9 mouse cellular contexts compared by ENCODE assay signal in the genomic region with DNA sequence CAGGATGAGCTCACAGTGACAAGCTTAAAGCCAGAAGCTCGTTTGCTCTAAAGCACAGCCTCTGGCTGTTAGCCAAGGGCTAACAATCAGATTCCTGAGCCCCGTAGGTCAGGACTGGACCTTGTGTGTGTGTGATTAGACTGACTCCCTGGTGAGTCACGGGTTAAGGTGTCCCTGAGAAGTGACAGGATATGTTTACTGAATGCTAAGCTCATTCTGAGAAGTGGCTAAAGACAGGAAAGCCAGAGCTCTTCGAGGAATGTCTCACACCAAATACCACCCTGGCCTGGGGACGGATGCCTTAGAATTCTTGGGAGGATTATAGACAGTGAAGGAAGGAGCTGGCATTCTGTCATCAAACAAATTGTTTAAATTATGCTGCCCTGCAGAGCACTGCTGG. TPM values are rescaled to one million over a fixed set of nuclear protein-coding genes. Genes with fewer than 3 reads are reported as not detected.
DNase-seq lines count a peak whose midpoint lies in the region; ATAC-seq and TF ChIP-seq lines count a peak whose summit lies in the region.
"Had no signal": no experiment of that assay in that cellular context is flagged by ENCODE, and none has a peak within 500 bp of the region (broad histone marks: within the 10 kb centered on the region; RNA-seq: fewer than 3 reads in every experiment).

No protein-coding gene starts in this region.

- H3K4me1 ChIP-seq in heart, embryonic 15.5 days (replicated peaks) = peaks cover 41% of the 10 kb centered on the region
- peaks cover 2% of the 10 kb centered on the region; the same call in 1 of the 2 replicates for H3K4me1 ChIP-seq in brown adipose tissue, adult 24 weeks (ENCODE audit: control insufficient read depth, insufficient read depth, insufficient read length, low read length)
- peaks cover 10% of the 10 kb centered on the region; the same call in 1 of the 2 replicates for H3K4me1 ChIP-seq in intestine, postnatal 0 days (replicated peaks; ENCODE audit: control insufficient read depth, insufficient read depth, low read length)
- no peaks in the 10 kb centered on the region for H3K4me1 ChIP-seq in midbrain, postnatal 0 days (ENCODE audit: insufficient read depth, low read length)

- no peak for TF ChIP-seq CTCF in intestine, postnatal 0 days (IDR thresholded peaks at IDR 0.05; ENCODE audit: low read depth)
- no peak for TF ChIP-seq CTCF in midbrain, postnatal 0 days (IDR thresholded peaks at IDR 0.05)

- H3K9me3 ChIP-seq in heart, embryonic 15.5 days (replicated peaks) = no peaks in the 10 kb centered on the region
- no peaks in the 10 kb centered on the region for H3K9me3 ChIP-seq in intestine, postnatal 0 days (ENCODE audit: control insufficient read depth)
- H3K9me3 ChIP-seq in midbrain, postnatal 0 days (ENCODE audit: low read length) = no peaks in the 10 kb centered on the region

- intact Hi-C loops in heart, postnatal 36 days (cut with DNase I) = no loop called here

- WGBS in heart, embryonic 15.5 days = 3% methylated on average over 5 of the region's 5 CpGs
- WGBS in intestine, postnatal 0 days = 5% methylated on average over 5 of the region's 5 CpGs
- WGBS in midbrain, postnatal 0 days = 2% methylated on average over 5 of the region's 5 CpGs

- peak overlapping the region; percentile 10; the same call in 1 of the 2 replicates for H3K9ac ChIP-seq in heart, embryonic 15.5 days
- H3K9ac ChIP-seq in intestine, postnatal 0 days (ENCODE audit: low read depth, low read length) = peak overlapping the region; percentile 41
- peak overlapping the region; percentile 34; the same call in 1 of the 2 replicates for H3K9ac ChIP-seq in midbrain, postnatal 0 days (replicated peaks; ENCODE audit: low read length, poor library complexity, severe bottlenecking)

- no peaks in the 10 kb centered on the region for H3K27me3 ChIP-seq in heart, embryonic 15.5 days
- H3K27me3 ChIP-seq in intestine, postnatal 0 days (replicated peaks; ENCODE audit: control insufficient read depth, insufficient read depth, low read length) = no peaks in the 10 kb centered on the region
- no peaks in the 10 kb centered on the region for H3K27me3 ChIP-seq in midbrain, postnatal 0 days (ENCODE audit: insufficient read depth, low read length)

- H3K4me3 ChIP-seq in heart, embryonic 15.5 days = no peak overlapping the region
- no peak overlapping the region for H3K4me3 ChIP-seq in brown adipose tissue, adult 24 weeks (ENCODE audit: insufficient read depth, low read depth, low read length)
- no peak overlapping the region for H3K4me3 ChIP-seq in intestine, postnatal 0 days (ENCODE audit: low read depth, low read length)
- H3K4me3 ChIP-seq in midbrain, postnatal 0 days (ENCODE audit: low read depth, low read length) = no peak overlapping the region

- peak overlapping the region; percentile 17; the same call in 1 of the 2 replicates for H3K4me2 ChIP-seq in heart, embryonic 15.5 days
- H3K4me2 ChIP-seq in intestine, postnatal 0 days (replicated peaks; ENCODE audit: low read depth) = peak overlapping the region; percentile 30
- H3K4me2 ChIP-seq in midbrain, postnatal 0 days (ENCODE audit: low read depth, low read length, poor library complexity, severe bottlenecking) = no peak overlapping the region

- ATAC-seq in heart, embryonic 15.5 days (replicated peaks; ENCODE audit: insufficient number of reproducible peaks, insufficient read depth, low FRiP score, low read depth) = peak; percentile 13; the same call in 1 of the 2 replicates
- peak; percentile 32; the same call in 1 of the 2 replicates for ATAC-seq in intestine, postnatal 0 days
- ATAC-seq in midbrain, postnatal 0 days (ENCODE audit: low FRiP score) = no peak

- H3K36me3 ChIP-seq in heart, embryonic 15.5 days = peaks cover 53% of the 10 kb centered on the region
- peaks cover 56% of the 10 kb centered on the region for H3K36me3 ChIP-seq in intestine, postnatal 0 days (ENCODE audit: control insufficient read depth, insufficient read depth)
- peaks cover 26% of the 10 kb centered on the region for H3K36me3 ChIP-seq in midbrain, postnatal 0 days (ENCODE audit: insufficient read depth, low read length)

- DNase-seq in heart, postnatal 36 days = no peak
- no peak for DNase-seq in midbrain, postnatal 0 days (ENCODE audit: low spot score)
- DNase-seq in left cerebral cortex, adult 9 months (ENCODE audit: low spot score in 2 of 2) = no peak
- DNase-seq in testis, postnatal 14 days (ENCODE audit: low spot score) = no peak
- DNase-seq in cerebellum, adult 18-20 months = no peak
- DNase-seq: gastrocnemius, postnatal 25 days had no signal

- peak overlapping the region; percentile 83 for H3K27ac ChIP-seq in heart, embryonic 15.5 days
- peak overlapping the region; percentile 31; the same call in 1 of the 2 replicates for H3K27ac ChIP-seq in brown adipose tissue, adult 24 weeks (replicated peaks; ENCODE audit: low read depth, low read length)
- H3K27ac ChIP-seq in intestine, postnatal 0 days (ENCODE audit: low read depth, low read length) = peak overlapping the region; percentile 69
- peak overlapping the region; percentile 2 for H3K27ac ChIP-seq in midbrain, postnatal 0 days (ENCODE audit: low read depth, low read length)

RNA-seq across cellular contexts. Expression of a gene that starts 7.5 kb away (rescaled TPM):
- polyA plus RNA-seq in heart, embryonic 15.5 days (2015; fragmentation: Nextera tagmentation; extraction: Ambion mirVana) = 534 and 573 TPM in 2 replicates
- 100 to 1,000 TPM; 494 to 516 TPM for total RNA-seq in heart, postnatal 36 days (2021)
- 404 and 482 TPM in 2 replicates for polyA plus RNA-seq in brown adipose tissue, adult 24 weeks (2012; ENCODE audit: insufficient read depth, insufficient read length, missing spikeins)
- polyA plus RNA-seq in intestine, postnatal 0 days (2015; fragmentation: Nextera tagmentation; extraction: Ambion mirVana) = 695 and 702 TPM in 2 replicates
- total RNA-seq in midbrain, postnatal 0 days (2014; rRNA removed) = 158 and 163 TPM in 2 replicates
- polyA plus RNA-seq in midbrain, postnatal 0 days (2015; fragmentation: Nextera tagmentation; extraction: Ambion mirVana) = 536 and 539 TPM in 2 replicates

RNA-seq across cellular contexts. Expression of a gene that starts 14.4 kb away (rescaled TPM):
- polyA plus RNA-seq in heart, embryonic 15.5 days (2015; fragmentation: Nextera tagmentation; extraction: Ambion mirVana) = 34.3 and 46.7 TPM in 2 replicates
- total RNA-seq in heart, postnatal 36 days (2021) = 10 to 100 TPM; 15.1 to 15.8 TPM
- polyA plus RNA-seq in brown adipose tissue, adult 24 weeks (2012; ENCODE audit: insufficient read depth, insufficient read length, missing spikeins) = 3.1 and 3.5 TPM in 2 replicates
- polyA plus RNA-seq in intestine, postnatal 0 days (2015; fragmentation: Nextera tagmentation; extraction: Ambion mirVana) = 10.6 and 11.9 TPM in 2 replicates
- total RNA-seq in midbrain, postnatal 0 days (2014; rRNA removed) = 15.3 and 19.4 TPM in 2 replicates
- polyA plus RNA-seq in midbrain, postnatal 0 days (2015; fragmentation: Nextera tagmentation; extraction: Ambion mirVana) = 7.9 and 8.0 TPM in 2 replicates

RNA-seq across cellular contexts. Expression of a gene that starts 19.4 kb away (rescaled TPM):
- 52.0 and 71.9 TPM in 2 replicates for polyA plus RNA-seq in heart, embryonic 15.5 days (2015; fragmentation: Nextera tagmentation; extraction: Ambion mirVana)
- 10 to 100 TPM; 56.8 to 62.8 TPM for total RNA-seq in heart, postnatal 36 days (2021)
- polyA plus RNA-seq in brown adipose tissue, adult 24 weeks (2012; ENCODE audit: insufficient read depth, insufficient read length, missing spikeins) = 25.7 and 30.4 TPM in 2 replicates
- polyA plus RNA-seq in intestine, postnatal 0 days (2015; fragmentation: Nextera tagmentation; extraction: Ambion mirVana) = 32.5 and 34.6 TPM in 2 replicates
- 99.5 and 104 TPM in 2 replicates for total RNA-seq in midbrain, postnatal 0 days (2014; rRNA removed)
- 84.8 and 86.1 TPM in 2 replicates for polyA plus RNA-seq in midbrain, postnatal 0 days (2015; fragmentation: Nextera tagmentation; extraction: Ambion mirVana)

RNA-seq across cellular contexts. Expression of a gene that starts 22.1 kb away (rescaled TPM):
- 13.6 and 14.7 TPM in 2 replicates for polyA plus RNA-seq in heart, embryonic 15.5 days (2015; fragmentation: Nextera tagmentation; extraction: Ambion mirVana)
- total RNA-seq in heart, postnatal 36 days (2021) = 10 to 100 TPM; 14.7 to 29.0 TPM
- 25.1 and 70.2 TPM in 2 replicates for polyA plus RNA-seq in brown adipose tissue, adult 24 weeks (2012; ENCODE audit: insufficient read depth, insufficient read length, missing spikeins)
- polyA plus RNA-seq in intestine, postnatal 0 days (2015; fragmentation: Nextera tagmentation; extraction: Ambion mirVana) = 57.3 and 61.5 TPM in 2 replicates
- total RNA-seq in midbrain, postnatal 0 days (2014; rRNA removed) = 3.0 and 4.1 TPM in 2 replicates
- polyA plus RNA-seq in midbrain, postnatal 0 days (2015; fragmentation: Nextera tagmentation; extraction: Ambion mirVana) = 2.9 and 3.4 TPM in 2 replicates

RNA-seq across cellular contexts. Expression of a gene that starts 34.5 kb away (rescaled TPM):
- polyA plus RNA-seq in heart, embryonic 15.5 days (2015; fragmentation: Nextera tagmentation; extraction: Ambion mirVana) = 42.0 and 45.7 TPM in 2 replicates
- 10 to 100 TPM; 18.2 to 20.1 TPM for total RNA-seq in heart, postnatal 36 days (2021)
- polyA plus RNA-seq in brown adipose tissue, adult 24 weeks (2012; ENCODE audit: insufficient read depth, insufficient read length, missing spikeins) = 18.4 and 20.2 TPM in 2 replicates
- 42.7 and 44.2 TPM in 2 replicates for polyA plus RNA-seq in intestine, postnatal 0 days (2015; fragmentation: Nextera tagmentation; extraction: Ambion mirVana)
- total RNA-seq in midbrain, postnatal 0 days (2014; rRNA removed) = 30.7 and 37.9 TPM in 2 replicates
- polyA plus RNA-seq in midbrain, postnatal 0 days (2015; fragmentation: Nextera tagmentation; extraction: Ambion mirVana) = 41.6 and 43.2 TPM in 2 replicates

Comparison
In these comparisons a context has a peak if more than half of its experiments do, and no peak if none do; other contexts are left out.
1. H3K27ac ChIP-seq: peak in every context shown above with its lines; median percentile 83 in heart, embryonic 15.5 days; 69 in intestine, postnatal 0 days; 31 in brown adipose tissue, adult 24 weeks; 2 in midbrain, postnatal 0 days.